Mouse (Mus musculus): ENCODE results near the gene Mab21l3. TPM values are rescaled to one million over a fixed set of nuclear protein-coding genes. Genes with fewer than 3 reads are reported as not detected.

The Mab21l3 gene
- polyA plus RNA-seq, 1 experiment from 2014 or later = 0.09 TPM

GRCm38 (mm10) chr3:101875258-101875920 is 26.6 kb upstream of the Mab21l3 start:
- Histone ChIP-seq H3K9me3 (replicated peaks) (no peaks in the 10 kb centered on the region), H3K27me3 (replicated peaks) (no peaks in the 10 kb centered on the region), H3K36me3 (peaks cover 15% of the 10 kb centered on the region; the same call in 1 of the 2 replicates), H3K4me1 (peaks cover 15% of the 10 kb centered on the region), H3K9ac (replicated peaks) (peak overlapping the region; percentile 34; the same call in 1 of the 2 replicates), H3K27ac (replicated peaks) (no peak overlapping the region; the same call in 1 of the 2 replicates), H3K4me3 (replicated peaks) (no peak overlapping the region), H3K4me2 (peak overlapping the region; percentile 5)
- ATAC-seq (ENCODE audit: low FRiP score) = no peak
- 35% methylated on average over 10 of the region's 10 CpGs for WGBS

GRCm38 (mm10) chr3:101873061-101873675 is 24.4 kb upstream of the Mab21l3 start:
- Histone ChIP-seq H3K4me1 (peaks cover 11% of the 10 kb centered on the region), H3K36me3 (peaks cover 3% of the 10 kb centered on the region; the same call in 1 of the 2 replicates), H3K27ac (replicated peaks) (no peak overlapping the region), H3K4me3 (replicated peaks) (no peak overlapping the region), H3K4me2 (no peak overlapping the region), H3K27me3 (replicated peaks) (no peaks in the 10 kb centered on the region), H3K9me3 (replicated peaks) (no peaks in the 10 kb centered on the region), H3K9ac (replicated peaks) (no peak overlapping the region)
- ATAC-seq (ENCODE audit: low FRiP score) = no peak
- WGBS = 64% methylated on average over 7 of the region's 7 CpGs

- 94% methylated on average over 9 of the region's 9 CpGs for WGBS
- H3K4me2 ChIP-seq = no peak overlapping the region
- H3K9ac ChIP-seq (replicated peaks) = no peak overlapping the region
- no peak overlapping the region for H3K4me3 ChIP-seq (replicated peaks)
- ATAC-seq (ENCODE audit: low FRiP score) = no peak
- no peaks in the 10 kb centered on the region for H3K9me3 ChIP-seq (replicated peaks)
- H3K36me3 ChIP-seq = peaks cover 3% of the 10 kb centered on the region; the same call in 1 of the 2 replicates
- H3K4me1 ChIP-seq = peaks cover 11% of the 10 kb centered on the region
- no peaks in the 10 kb centered on the region for H3K27me3 ChIP-seq (replicated peaks)
- H3K27ac ChIP-seq (replicated peaks) = no peak overlapping the region
Measured at GRCm38 (mm10) chr3:101871951-101872350, 23.2 kb upstream of the Mab21l3 start.

- no peak for ATAC-seq (ENCODE audit: low FRiP score)
- H3K9me3 ChIP-seq (replicated peaks) = no peaks in the 10 kb centered on the region
- peaks cover 14% of the 10 kb centered on the region for H3K36me3 ChIP-seq
- H3K4me3 ChIP-seq (replicated peaks) = no peak overlapping the region
- H3K4me1 ChIP-seq = 0 out of 2 replicates have a peak, but pooled peaks cover 3% of the 10 kb centered on the region
- H3K9ac ChIP-seq (replicated peaks) = no peak overlapping the region
- H3K27me3 ChIP-seq (replicated peaks) = no peaks in the 10 kb centered on the region
- H3K4me2 ChIP-seq = no peak overlapping the region
- WGBS = 67% methylated on average over 4 of the region's 4 CpGs
- H3K27ac ChIP-seq (replicated peaks) = no peak overlapping the region
Measured at GRCm38 (mm10) chr3:101867001-101867421, 18.3 kb upstream of the Mab21l3 start.

DNA sequence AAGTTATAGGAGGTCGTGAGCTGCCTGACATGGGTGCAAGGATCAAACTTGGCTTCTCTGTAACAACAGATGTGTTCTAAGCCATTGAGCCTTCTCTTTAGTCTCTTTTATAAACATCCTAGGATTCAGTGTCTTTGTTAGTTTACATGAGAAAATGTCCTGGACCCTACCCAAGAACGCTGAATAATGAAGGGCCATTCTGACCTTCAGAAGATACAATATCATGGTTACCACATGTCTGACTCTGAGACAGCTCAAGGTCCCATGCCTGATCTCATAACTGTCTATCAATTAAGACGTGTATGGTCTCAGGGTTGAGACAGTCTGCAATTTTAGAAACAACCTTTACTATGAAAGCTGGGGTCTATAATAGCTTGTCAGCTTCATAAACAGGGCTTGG is 13.1 kb upstream of the Mab21l3 start:
- no peak overlapping the region for H3K9ac ChIP-seq (replicated peaks)
- peaks cover 25% of the 10 kb centered on the region for H3K36me3 ChIP-seq
- WGBS = 92% methylated on average over 3 of the region's 3 CpGs
- no peak for ATAC-seq (ENCODE audit: low FRiP score)
- 0 out of 2 replicates have a peak, but pooled peaks cover under 1% of the 10 kb centered on the region for H3K4me1 ChIP-seq
- no peaks in the 10 kb centered on the region for H3K9me3 ChIP-seq (replicated peaks)
- H3K4me3 ChIP-seq (replicated peaks) = no peak overlapping the region
- H3K27me3 ChIP-seq (replicated peaks) = no peaks in the 10 kb centered on the region
- no peak overlapping the region for H3K27ac ChIP-seq (replicated peaks)
- no peak overlapping the region for H3K4me2 ChIP-seq

- ATAC-seq (ENCODE audit: low FRiP score) = no peak
- WGBS = 89% methylated on average over 7 of the region's 7 CpGs
- Histone ChIP-seq H3K4me3 (replicated peaks) (no peak overlapping the region), H3K4me1 (no peaks in the 10 kb centered on the region), H3K4me2 (no peak overlapping the region), H3K9ac (replicated peaks) (no peak overlapping the region), H3K27me3 (replicated peaks) (no peaks in the 10 kb centered on the region), H3K36me3 (peaks cover 25% of the 10 kb centered on the region), H3K27ac (replicated peaks) (no peak overlapping the region), H3K9me3 (replicated peaks) (no peaks in the 10 kb centered on the region)
Measured at GRCm38 (mm10) chr3:101860151-101860550, 11.4 kb upstream of the Mab21l3 start.

- Histone ChIP-seq H3K9ac (replicated peaks) (no peak overlapping the region), H3K27me3 (replicated peaks) (no peaks in the 10 kb centered on the region), H3K27ac (replicated peaks) (no peak overlapping the region), H3K4me1 (no peaks in the 10 kb centered on the region), H3K4me3 (replicated peaks) (no peak overlapping the region), H3K9me3 (replicated peaks) (no peaks in the 10 kb centered on the region), H3K4me2 (no peak overlapping the region), H3K36me3 (peaks cover 25% of the 10 kb centered on the region)
- no peak for ATAC-seq (ENCODE audit: low FRiP score)
- WGBS = 71% methylated on average over 7 of the region's 7 CpGs
Measured at GRCm38 (mm10) chr3:101859740-101860139, 11.0 kb upstream of the Mab21l3 start.

- Histone ChIP-seq H3K4me1 (no peaks in the 10 kb centered on the region), H3K36me3 (0 out of 2 replicates have a peak, but pooled peaks cover under 1% of the 10 kb centered on the region), H3K27ac (replicated peaks) (no peak overlapping the region), H3K9me3 (replicated peaks) (no peaks in the 10 kb centered on the region), H3K4me3 (replicated peaks) (no peak overlapping the region), H3K4me2 (no peak overlapping the region), H3K27me3 (replicated peaks) (no peaks in the 10 kb centered on the region), H3K9ac (replicated peaks) (no peak overlapping the region)
- WGBS = 85% methylated on average over 1 of the region's 1 CpGs
- no peak for ATAC-seq (ENCODE audit: low FRiP score)
Measured at GRCm38 (mm10) chr3:101854075-101854474, 5.3 kb upstream of the Mab21l3 start.

DNA sequence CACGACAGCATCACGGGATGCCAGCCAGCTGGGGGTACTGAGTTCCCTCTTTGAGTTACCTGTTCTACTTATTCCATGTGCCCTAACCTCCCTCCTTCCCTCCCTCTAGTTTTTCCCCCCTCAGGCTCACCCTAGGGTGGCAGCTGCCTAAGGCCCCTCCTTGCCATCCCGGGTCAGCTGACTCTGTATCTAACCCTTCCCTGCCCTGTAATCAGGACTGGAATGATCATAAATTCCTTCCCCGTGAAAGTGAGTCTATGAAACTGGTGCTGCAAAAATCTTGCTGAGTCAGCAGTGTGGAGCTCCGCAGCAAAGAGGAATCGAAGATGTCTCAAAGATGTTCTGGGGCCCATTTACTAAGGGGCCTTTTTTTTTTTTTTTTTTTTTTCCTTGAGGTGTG is 2.6 kb upstream of the Mab21l3 start:
- Histone ChIP-seq H3K27me3 (replicated peaks) (no peaks in the 10 kb centered on the region), H3K27ac (replicated peaks) (no peak overlapping the region), H3K4me3 (replicated peaks) (no peak overlapping the region), H3K9ac (replicated peaks) (no peak overlapping the region), H3K4me2 (no peak overlapping the region), H3K4me1 (no peaks in the 10 kb centered on the region), H3K36me3 (no peaks in the 10 kb centered on the region), H3K9me3 (replicated peaks) (no peaks in the 10 kb centered on the region)
- ATAC-seq (ENCODE audit: low FRiP score) = no peak
- 58% methylated on average over 6 of the region's 6 CpGs for WGBS

GRCm38 (mm10) chr3:101846096-101846495 is 2.7 kb downstream of the Mab21l3 start:
- 48% methylated on average over 4 of the region's 4 CpGs for WGBS
- ATAC-seq (ENCODE audit: low FRiP score) = no peak
- Histone ChIP-seq H3K9me3 (replicated peaks) (no peaks in the 10 kb centered on the region), H3K4me1 (no peaks in the 10 kb centered on the region), H3K36me3 (no peaks in the 10 kb centered on the region), H3K4me3 (replicated peaks) (no peak overlapping the region), H3K4me2 (no peak overlapping the region), H3K27ac (replicated peaks) (no peak overlapping the region), H3K9ac (replicated peaks) (no peak overlapping the region), H3K27me3 (replicated peaks) (no peaks in the 10 kb centered on the region)

DNA sequence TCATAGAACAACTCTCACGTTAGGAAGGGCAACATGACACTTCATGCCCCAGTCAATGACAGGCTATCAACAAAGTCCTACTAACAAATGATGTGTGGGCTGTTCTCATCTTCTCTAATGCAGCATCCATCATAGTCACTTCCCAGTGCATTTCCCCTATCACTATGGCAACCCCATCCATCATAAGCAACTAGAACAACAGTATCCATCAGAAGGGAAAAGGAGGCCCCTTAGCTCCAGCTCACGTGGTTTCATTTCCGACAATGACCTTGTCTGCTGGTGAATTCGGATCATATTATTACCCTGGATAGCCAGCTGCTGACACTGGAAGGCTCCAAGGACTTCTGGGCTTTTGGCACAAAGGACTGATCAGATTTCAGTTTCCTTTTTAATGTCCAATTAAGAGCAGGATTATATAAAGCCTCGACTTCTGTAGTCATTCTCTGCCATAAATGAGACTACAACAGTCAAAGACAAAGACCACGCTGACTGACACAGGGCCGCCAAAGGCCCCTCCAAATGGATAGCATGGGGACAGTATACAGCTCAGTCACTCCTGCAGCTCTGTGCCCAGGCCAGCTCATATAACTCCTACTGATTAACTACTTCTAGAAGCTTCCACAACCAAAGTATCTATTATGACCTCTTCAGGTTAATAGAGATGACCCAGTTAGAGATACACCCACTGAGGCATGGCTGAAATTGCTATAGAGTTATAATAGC is 6.2 kb downstream of the Mab21l3 start:
- no peak for ATAC-seq (ENCODE audit: low FRiP score)
- H3K36me3 ChIP-seq = no peaks in the 10 kb centered on the region
- H3K9me3 ChIP-seq (replicated peaks) = no peaks in the 10 kb centered on the region
- WGBS = 69% methylated on average over 7 of the region's 7 CpGs
- H3K4me2 ChIP-seq = no peak overlapping the region
- no peaks in the 10 kb centered on the region for H3K27me3 ChIP-seq (replicated peaks)
- no peaks in the 10 kb centered on the region for H3K4me1 ChIP-seq
- H3K4me3 ChIP-seq (replicated peaks) = no peak overlapping the region
- no peak overlapping the region for H3K27ac ChIP-seq (replicated peaks)
- H3K9ac ChIP-seq (replicated peaks) = no peak overlapping the region

GRCm38 (mm10) chr3:101839327-101839726 is 9.4 kb downstream of the Mab21l3 start:
- no peak overlapping the region for H3K27ac ChIP-seq (replicated peaks)
- H3K4me3 ChIP-seq (replicated peaks) = no peak overlapping the region
- no peaks in the 10 kb centered on the region for H3K27me3 ChIP-seq (replicated peaks)
- peaks cover 10% of the 10 kb centered on the region for H3K4me1 ChIP-seq
- 88% methylated on average over 9 of the region's 9 CpGs for WGBS
- ATAC-seq (ENCODE audit: low FRiP score) = no peak
- H3K36me3 ChIP-seq = no peaks in the 10 kb centered on the region
- H3K9me3 ChIP-seq (replicated peaks) = no peaks in the 10 kb centered on the region
- no peak overlapping the region for H3K4me2 ChIP-seq
- H3K9ac ChIP-seq (replicated peaks) = no peak overlapping the region

Data from neural tube, embryonic 15.5 days (tissue).